Mouse (Mus musculus) right cerebral cortex, adult 2 months (tissue): ENCODE data around the gene Gp5.
"Not testable (repeated sequence)": the region's sequence is repeated elsewhere in the genome, so short reads cannot be mapped to it uniquely, and the experiment has no call there.

Source experiments
- DNase-seq, 2 experiments: peaks; one replicate each; pipeline ENCODE4 v3.0.0; 2021 to 2022; ENCODE audit warnings: low spot score in 2 of 2

Gene Gp5

DNA sequence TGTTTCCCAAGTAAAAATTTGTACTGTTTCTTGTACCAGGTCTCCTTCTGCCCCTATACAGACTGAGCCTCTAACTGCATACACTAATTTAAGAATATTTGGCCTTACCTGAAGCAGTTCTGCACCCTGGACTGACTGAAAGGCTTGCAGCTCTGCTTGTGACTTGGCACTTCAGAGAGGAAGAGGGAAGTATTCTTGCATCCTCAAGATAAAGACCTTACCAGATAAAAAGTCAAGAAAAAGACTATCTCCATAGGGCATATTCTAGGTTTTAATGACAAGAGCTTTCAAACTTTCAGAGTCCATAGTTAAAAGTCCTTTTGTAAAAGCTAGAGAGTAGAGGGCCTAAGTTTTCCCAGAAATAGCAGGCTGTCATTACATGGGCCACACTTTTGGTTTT, at the start of gene Gp5:
TSS of gene Gp5 (minus strand) at position 133 of the 400 bp plus-strand sequence.
- DNase-seq = no peak

DNA sequence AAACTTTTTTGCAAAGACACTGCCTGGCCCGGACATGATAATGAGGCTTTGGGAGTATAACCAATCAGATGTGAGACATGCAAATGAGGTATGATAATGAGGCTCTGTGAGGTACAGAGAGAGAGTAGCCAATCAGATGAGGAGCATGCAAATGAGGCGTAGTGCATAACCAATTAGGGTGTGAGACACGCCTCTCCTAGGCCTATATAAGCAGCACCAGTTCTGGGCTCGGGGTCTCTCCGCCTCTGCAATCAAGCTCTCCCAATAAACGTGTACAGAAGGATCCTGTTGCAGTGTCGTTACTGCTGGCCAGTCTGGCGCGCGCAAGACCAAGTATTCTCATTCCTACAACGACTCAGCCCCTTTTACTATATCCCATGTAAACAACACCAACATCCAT, 42.9 kb upstream of the Gp5 start:
- not testable (repeated sequence) for DNase-seq

DNA sequence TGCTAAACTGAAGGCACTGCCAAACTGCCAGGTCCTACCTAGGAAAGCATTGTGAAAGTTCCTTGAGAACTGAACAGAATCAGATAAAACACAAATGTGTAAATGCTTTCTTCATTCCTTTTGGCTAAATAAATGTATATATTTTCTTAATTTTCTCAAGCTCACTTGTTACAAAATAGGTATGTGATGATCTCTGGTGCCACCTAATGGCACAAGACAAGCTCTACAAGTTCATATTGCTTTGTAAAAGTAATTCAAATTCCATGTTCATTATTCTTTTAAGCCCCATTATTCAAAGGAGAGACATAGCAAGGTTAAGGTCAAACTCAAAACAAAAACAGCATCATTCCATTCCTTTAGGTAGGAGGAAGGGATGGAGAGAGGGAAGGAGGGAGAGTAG, 3.7 kb upstream of the Gp5 start:
- DNase-seq = no peak

DNA sequence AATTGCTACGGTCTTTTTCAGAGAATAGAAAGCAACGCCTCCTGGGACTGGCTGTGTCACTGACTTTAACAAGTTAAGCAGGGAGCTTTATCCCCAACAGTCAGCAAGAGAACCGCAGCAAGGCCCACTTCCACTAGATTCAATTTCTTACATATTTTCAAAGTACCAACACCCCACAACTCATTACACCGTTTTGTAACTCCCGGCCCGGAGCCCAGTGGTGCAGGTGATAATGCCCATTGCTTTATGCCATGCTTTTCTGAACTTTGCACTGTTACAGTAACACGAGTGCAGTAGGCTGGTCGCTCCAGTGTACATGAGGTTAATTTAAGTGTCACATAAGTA, 436 bp downstream of the Gp5 start:
- no peak for DNase-seq

DNA sequence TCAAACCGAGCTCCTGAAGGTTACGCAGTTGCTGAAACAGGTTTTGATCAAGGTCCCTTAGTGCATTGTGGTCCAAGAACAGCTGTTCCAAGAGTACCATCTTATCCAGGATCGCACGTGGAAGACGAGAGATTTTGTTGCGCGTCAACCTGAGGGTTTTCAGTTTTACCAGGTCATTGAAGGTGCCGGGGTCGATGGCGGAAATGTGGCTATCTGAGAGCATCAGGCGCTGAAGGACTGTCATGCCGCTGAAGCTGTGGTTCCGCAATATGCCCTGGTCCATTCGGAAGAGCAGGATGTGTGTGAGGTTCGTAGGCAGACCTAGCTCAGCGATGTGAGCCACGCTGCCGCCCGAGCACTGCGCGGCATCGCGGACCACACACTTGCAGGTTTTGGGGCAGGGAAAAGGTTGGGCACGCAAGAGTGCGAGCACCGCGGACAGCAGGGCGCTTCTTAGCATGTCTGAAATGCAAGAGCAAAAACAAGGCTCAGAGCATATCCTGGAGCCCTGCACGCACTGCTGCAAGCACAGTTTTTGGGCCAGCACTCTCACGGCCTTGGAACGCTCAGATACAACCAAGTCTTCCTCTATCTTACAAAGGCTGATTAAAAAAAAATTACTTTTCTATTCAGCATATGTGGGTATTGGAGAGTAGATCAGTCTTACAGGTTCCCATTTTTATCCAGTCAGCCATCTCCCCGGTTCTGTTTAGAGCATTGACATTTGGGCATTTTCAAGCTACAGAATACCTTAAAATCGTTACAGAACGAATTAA, 996 bp downstream of the Gp5 start:
- DNase-seq = peak in 1 of 2 experiments; percentile 37

DNA sequence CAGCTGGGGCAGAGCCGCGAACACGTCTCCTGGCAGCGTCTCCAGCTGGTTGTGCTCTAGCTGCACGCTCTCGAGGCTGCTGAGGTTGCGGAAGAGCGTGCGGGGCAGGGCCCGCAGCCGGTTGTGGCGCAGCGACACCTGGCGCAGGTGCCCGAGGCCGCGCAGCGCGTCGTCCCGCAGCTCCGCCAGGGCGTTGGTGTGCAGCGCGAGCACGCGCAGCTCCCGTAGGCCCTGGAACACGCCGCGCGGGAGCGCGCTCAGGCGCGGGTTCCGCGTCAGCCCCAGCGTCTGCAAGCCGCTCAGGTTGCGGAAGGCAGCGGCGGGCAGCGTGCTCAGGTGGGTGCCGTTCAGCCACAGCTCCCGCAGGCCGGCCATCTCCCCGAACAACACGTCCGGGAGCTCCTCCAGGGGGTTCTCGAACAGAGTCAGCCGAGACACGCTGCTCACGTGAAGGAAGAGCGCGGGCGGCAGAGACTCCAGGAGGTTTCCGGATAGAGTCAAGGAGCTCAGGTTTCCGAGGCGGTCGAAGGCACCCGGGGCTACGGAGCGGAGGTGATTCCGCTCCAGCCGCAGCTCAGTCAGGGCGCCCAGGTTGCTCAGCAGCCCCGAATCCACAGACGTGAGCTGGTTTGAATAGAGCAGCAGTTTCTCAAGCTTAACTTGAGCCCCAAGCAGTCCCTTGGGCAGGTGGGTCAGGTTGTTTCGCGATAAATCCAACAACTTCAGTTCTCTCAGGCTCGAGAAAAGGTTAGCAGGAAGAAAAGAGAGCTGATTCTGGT, 1.8 kb downstream of the Gp5 start:
- DNase-seq = peak; percentile 65 to 68

DNA sequence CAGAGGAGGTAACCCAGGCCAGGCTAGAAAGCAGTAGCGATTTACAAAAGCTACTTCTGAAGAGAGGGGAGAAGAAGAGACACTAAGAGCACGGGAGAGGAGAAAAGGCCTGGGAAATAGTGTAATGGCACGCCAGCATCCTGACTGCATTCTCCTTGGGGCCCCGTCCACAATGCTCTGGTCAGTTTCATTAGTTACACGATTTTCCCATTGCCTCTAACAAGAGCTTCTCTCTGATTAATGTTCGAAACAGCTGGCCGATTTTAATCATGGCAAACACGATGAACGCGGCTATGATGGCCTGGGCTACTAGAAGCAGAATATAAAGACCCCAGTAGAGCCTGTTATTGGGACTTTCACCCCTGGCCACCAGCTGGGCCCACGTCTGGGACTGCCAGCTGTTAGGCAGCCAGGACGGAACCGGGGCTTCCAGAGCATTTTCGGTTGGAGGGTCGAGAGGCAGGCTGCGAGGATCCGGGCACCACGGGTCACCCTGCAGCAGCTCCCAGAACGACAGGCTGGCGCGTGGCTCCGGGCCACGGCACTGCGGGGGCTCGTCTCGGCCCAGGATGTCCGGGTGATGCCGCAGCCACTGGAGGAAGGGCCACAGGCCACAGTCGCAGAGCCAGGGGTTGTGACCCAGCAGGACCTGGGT, 2.5 kb downstream of the Gp5 start:
- DNase-seq = no peak

DNA sequence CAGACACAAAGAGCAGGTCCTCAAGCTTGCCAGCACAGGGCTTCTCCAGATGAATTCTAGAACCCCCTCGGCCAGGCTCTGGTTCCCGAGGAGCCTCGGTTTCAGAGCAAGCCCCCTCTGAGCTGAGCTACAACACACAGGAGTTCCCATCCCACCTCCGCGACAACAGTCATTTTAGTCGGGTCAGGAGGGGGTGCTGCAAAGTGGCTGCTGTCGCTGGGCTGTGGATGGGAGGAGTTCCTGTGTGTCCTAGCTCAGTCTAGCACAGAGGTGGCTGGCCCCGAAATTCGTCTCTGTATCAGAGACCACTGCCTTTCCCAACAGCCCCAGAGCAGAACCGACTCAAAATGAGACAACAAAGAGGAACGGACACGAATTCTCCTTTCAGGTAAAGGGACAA, 3.3 kb downstream of the Gp5 start:
- no peak for DNase-seq

DNA sequence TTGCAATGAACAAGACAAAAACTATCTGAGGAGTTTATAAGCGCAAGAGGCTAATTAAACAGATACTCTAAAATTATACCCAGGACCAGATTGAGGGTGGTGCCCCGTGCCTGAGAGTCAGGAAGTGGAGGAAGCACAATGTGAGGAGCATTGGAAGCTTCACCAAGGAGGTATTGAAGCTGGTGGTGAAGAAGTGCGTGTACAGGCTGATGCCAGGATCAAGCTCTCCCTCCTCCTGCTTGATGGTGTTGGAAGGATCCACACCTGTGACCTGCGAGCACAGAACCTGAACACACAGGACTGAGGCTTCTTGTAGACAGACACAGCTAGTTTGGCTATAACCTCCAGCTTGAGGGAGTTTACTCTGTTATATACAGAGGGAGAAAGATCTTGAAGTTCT, 4.5 kb downstream of the Gp5 start:
- DNase-seq = no peak

DNA sequence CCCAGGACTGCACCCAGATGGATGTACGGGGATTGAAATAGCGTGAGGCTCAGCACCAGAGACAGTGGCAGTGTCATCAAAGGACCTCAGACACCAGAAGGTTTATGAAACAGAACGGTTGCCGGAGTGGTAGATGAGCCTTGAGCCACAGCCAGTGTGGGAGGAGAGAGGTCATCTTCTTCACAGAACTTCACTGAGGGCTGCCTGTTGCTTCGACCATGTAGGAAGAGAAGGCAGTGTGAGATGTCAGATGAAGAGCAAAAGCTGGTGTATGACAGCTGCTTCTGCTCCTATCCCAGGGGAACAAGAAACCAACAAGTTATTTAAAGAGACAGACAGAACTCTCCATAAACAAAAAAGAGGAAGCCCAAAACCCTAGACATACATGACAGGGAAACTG, 6.3 kb downstream of the Gp5 start:
- DNase-seq = no peak

DNA sequence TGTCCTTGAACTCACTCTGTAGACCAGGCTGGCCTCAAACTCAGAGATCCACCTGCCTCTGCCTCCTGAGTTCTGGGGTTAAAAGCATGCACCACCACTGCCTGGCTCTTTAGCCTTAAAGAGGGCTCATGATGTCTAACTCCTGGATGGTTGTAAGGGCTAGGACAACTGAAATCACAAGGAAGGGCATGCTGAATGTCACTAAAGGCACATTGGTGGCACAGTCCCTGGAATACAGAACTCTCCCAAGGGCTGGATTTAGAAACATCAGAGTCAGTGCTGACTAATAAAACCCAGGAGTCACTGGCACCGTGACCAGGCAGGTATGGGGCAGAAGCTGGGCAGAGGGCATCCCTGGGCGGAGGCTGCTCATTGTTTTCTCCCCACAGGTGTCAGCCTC, 7.2 kb downstream of the Gp5 start:
- no peak for DNase-seq

DNA sequence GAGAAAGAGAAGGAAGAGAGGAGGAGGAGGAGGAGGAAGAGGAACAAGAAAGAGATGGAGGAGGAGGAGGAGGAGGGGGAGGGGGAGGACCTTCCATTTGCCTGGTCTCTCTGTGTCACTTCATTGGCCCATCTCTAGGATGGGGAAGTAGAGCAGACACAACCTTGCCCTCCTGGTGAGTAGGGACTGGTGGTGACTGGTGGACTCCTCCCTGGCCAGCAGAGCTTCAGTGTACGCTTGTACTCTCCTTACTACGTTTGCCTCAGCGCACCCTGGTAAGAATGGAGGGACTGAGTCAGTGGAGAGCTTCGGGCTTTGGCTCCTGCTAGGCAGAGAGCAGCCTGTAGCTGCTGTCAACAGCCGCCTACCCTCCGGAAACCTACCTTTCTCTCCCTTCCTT, 7.9 kb downstream of the Gp5 start:
- no peak for DNase-seq

DNA sequence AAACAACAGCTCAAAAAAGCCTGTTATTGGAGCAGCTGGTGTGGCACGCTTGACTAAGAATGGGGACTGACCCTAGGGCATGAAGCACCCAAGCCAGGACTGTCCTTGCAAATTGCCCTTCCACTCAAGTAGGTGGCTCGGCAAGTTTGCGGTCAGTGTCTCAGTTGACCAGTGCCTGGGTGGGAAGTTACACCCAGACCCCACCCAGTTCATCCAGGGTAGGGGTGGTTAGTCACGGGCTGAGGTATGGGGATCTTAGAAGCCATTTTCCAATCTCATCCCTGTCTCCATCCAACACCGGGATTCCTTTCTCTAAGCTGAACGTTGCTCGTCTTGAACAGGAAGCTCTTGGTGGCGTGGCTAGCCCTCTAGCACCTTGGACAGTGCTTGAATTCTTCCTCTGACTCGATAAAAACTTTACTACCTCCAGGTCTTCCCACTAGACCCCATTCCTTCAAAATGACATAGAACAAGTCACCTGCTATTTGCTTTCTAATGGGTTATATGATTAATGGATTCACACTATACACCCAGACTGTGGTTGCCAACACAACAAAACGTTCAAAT, 10.8 kb downstream of the Gp5 start:
- DNase-seq = no peak

DNA sequence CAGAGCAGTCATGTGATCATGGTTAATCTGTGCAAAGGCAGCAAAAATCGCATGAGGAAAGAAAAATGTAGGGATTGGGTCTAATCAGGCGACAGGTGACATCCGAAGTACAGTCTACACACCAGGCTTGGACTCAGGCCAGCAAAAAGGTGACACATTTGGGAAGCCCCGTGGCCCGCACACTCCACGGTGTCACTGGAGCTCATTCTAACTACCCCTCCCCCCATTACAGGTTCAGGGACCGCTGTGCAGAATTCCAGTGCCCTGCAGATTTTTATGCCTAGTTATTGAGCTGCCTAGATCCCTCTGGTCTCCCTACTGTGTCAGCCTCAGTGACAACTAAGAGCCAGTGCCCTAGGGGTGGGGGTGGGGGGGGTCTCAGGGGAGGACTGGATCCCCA, 13.1 kb downstream of the Gp5 start:
- DNase-seq = no peak

DNA sequence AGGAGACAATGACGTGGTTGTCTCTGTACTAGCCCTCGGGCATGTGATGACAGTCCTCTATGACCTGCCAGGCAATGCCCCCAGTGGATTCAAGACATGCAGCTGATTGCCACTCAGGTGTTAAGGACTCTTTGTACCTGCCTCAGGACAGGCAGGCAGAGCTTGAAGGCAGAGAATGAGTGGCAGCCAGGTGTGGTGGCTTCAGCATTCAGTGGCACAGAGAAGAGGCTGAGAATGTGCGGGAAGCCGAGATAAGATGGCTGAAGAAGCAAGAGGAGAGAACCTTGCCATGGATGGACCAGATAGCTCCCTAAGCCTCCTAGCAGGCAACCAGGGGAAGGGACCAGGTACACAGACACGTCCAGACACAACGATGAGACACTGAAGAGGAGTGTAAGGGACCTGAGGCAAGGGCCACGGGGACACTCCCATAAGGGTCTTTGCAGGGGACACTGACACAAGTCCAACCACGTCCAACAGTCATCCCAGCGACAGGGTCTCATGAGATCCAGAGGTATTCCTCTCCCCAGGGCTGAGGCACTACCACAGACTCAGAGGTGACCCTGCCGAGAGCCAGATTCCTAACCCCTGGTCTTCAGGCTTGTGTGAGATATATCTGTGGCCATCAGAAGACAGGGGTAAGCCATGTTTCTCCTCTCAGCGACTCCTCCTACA, 13.8 kb downstream of the Gp5 start:
- no peak for DNase-seq

DNA sequence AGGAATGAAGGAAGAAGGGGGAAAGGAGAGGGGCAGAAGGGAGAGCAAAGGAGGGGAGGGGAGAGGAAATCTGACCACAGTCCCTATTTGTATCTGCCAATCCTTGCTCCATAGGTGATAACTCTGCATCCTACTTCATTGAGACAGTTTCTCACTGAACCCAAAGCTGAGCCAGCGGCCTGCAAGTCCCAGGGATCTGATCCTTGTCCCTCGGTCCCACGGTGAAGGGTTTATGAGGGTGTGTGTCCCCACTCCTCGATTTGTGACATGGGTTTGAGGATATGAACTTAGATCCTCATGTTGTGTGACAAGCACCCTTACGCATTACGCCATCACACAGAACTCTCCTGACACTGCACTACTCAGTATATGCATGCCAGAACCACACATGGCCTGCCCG, 15.5 kb downstream of the Gp5 start:
- DNase-seq = no peak

DNA sequence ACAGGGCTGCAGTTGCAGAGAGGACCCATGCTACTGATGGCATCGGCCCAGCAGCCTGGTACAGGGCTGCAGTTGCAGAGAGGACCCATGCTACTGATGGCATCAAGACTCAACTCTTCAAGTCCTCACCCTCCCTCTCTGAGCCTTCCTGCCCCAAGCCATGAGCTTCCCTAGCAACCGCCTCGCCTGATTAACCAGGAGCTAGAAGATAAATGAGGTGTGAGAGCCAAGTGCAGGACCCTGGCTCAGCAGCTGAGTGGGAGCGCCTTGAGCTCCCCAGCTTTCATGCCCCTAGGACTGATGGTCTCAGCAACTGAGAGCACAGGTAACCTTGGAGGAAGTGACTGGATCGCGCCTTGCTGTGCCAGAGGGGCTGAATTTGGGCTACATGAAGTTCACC, 20.1 kb downstream of the Gp5 start:
- no peak for DNase-seq

DNA sequence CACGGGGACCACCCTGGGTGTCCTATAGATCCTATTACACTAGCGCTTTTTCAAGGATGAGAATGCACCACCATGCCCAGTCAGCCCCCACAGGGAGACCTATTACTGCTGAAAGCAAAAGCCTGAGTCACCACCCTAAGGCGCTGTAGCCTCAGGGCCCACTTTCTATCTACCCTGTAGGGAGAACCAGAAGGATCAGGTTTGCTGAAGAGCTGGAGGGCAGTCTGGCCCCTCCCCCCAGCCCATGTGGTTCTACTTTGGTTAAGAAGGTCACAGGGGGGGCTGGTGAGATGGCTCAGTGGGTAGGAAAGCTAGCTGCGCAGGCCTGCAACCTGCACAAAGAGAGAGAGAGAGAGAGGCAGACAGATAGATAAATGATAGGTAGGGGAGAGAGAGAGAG, 24.9 kb downstream of the Gp5 start:
- no peak for DNase-seq

DNA sequence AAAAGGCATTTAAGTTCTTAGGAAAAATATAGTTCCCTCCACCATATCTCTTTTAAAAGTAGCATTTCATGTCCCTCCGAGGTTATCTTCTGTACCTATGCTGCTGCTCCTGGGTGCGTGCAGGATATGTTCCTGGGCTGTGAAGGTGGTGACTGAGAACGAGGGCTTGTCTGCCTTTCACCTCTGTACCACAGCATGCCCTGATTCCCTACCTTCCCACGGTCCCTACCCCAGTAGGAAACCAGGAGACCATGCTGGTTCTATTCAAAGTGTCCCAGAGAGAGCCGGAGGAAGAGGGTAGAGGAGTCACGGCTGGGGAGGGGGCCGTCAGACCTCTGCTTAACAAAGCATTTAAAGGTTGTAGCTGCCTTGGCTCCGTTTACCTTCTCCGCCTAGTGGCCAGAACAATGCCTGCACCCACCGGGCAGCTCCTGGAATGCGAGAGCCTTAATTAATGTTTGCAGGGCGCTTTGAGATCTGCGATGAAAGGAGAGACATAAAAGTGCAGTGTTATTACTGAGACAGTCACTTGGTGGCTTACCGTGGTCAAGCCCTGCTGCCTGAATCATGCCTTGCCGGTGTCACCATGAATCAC, 26.7 kb downstream of the Gp5 start:
- peak in 1 of 2 experiments; percentile 21 for DNase-seq

DNA sequence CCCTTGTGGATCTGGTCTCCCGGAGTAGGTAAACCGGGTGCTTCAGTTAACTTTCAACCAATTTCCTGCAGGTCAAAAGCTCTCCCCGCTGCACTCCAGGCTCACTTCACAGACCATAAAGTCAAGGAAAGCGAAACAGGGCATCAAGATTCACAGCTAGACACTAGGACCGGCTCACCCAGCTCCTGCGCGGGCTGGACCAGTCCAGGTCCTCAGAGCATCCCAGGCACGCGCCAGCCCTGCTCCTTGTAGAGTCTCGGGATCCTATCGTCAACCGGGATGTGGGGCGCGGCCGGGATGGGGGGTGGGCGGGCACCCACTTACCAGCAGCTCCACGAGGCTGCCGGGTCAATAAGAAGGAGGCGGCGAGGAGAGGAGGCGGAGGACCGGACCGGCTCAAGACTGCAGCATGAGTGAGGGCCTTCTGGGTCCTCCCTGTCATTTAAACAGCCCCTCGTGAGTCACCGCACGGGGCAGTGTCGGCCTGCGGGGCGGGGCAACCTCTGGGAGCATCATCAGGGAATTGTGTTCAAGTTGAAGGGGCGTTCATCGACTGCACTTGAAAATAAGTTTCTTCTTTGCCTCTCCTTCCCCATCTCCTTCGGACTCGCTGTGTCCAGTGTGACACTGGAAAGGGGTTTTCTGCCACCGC, 27.6 kb downstream of the Gp5 start, which contains the start of gene Lrrc15:
TSS of gene Lrrc15 (minus strand) at position 413 of the 652 bp plus-strand sequence.
- no peak for DNase-seq
